Mouse (Mus musculus): ENCODE measurements around the gene Trim44.

DNA sequence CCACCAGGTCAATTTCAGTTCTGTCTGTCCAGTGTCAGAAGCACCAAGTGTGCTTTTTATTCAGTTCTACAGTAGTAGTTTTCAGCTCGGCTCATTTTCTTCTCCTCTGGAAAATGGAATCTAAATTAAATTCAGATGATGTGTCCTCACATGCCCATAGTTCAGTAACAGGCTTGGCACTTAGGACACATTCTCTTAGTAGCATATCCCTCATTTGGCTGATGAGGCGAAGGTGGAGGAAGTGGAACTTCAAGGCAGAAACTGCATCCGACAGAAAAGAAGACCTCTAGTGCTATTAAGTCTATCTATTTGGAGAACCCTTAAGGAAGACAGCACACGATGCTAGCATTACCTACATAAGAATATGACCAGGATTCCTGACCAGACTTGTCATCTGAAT lies 92.5 kb downstream of the Trim44 start:
- TF ChIP-seq POLR2A (IDR thresholded peaks at IDR 0.05; ENCODE audit: control insufficient read depth, extremely low read depth, insufficient read depth, low read length, poor library complexity), result no peak
- no peak for TF ChIP-seq CTCF (IDR thresholded peaks at IDR 0.05; ENCODE audit: borderline replicate concordance, control insufficient read depth, extremely low read depth, insufficient read depth, low read length, poor library complexity)
